Mouse (Mus musculus) forebrain, embryonic 16.5 days (tissue): ENCODE results near the gene Pex1. TPM values are rescaled to one million over a fixed set of nuclear protein-coding genes. Genes with fewer than 3 reads are reported as not detected.

Experiments used
- ATAC-seq: fragments of 200-750 bp; cut with Nextera tagmentation; 2 replicates; pipeline ENCODE4 v1.8.0; 2017; ENCODE audit warnings: mild to moderate bottlenecking, moderate library complexity
- H3K27ac ChIP-seq: fragments of 300-500 bp; sonication (generic); 2 replicates; pipeline ENCODE4 v1.5.1; 2014; ENCODE audit warnings: low read length, control low read depth
- H3K27me3 ChIP-seq: fragments of 300-500 bp; sonication (generic); replicated peaks from 2 replicates; pipeline ENCODE4 v1.6.1; 2014; ENCODE audit warnings: low read length; ENCODE audit not compliant: control insufficient read depth, insufficient read depth
- H3K36me3 ChIP-seq: fragments of 300-500 bp; sonication (generic); 2 replicates; pipeline ENCODE4 v1.6.1; 2014; ENCODE audit not compliant: control insufficient read depth, insufficient read depth
- H3K4me1 ChIP-seq: fragments of 300-500 bp; sonication (generic); replicated peaks from 2 replicates; pipeline ENCODE4 v1.6.1; 2014; ENCODE audit warnings: low read length; ENCODE audit not compliant: control insufficient read depth, insufficient read depth
- H3K4me2 ChIP-seq: fragments of 300-500 bp; sonication (generic); 2 replicates; pipeline ENCODE4 v1.6.1; 2014; ENCODE audit warnings: mild to moderate bottlenecking, low read length, control low read depth
- H3K4me3 ChIP-seq: fragments of 300-500 bp; sonication (generic); replicated peaks from 2 replicates; pipeline ENCODE4 v1.5.1; 2014; ENCODE audit warnings: mild to moderate bottlenecking, low read length, control low read depth
- H3K9ac ChIP-seq: fragments of 300-500 bp; sonication (generic); replicated peaks from 2 replicates; pipeline ENCODE4 v1.6.1; 2014; ENCODE audit warnings: low read depth, low read length, control low read depth
- H3K9me3 ChIP-seq: fragments of 300-500 bp; sonication (generic); 2 replicates; pipeline ENCODE4 v1.6.1; 2016; ENCODE audit warnings: low read length; ENCODE audit not compliant: control insufficient read depth
- WGBS: fragments of 180-500 bp; shearing (Covaris S2); extraction: QIAGEN DNeasy Blood & Tissue Kit; methylation state at CpG from one replicate; pipeline ENCODE4 v1.1.7; 2014; 5-methylcytosine and 5-hydroxymethylcytosine counted together
- polyA plus RNA-seq: library from polyadenylated mRNA; unstranded; fragments of >200 nt; fragmentation: Nextera tagmentation; extraction: Ambion mirVana; gene quantifications from 2 replicates; pipeline ENCODE4 v1.2.1, GENCODE M21; 2015

The Pex1 gene
- polyA plus RNA-seq, 1 experiment from 2014 or later, result 27.3 TPM

GRCm38 (mm10) chr5:3631512-3632271, 35.8 kb downstream of the Pex1 start:
- Histone ChIP-seq H3K9me3 (no peaks in the 10 kb centered on the region), H3K27ac (no peak overlapping the region), H3K36me3 (peaks cover 7% of the 10 kb centered on the region), H3K4me2 (no peak overlapping the region), H3K4me3 (no peak overlapping the region), H3K27me3 (no peaks in the 10 kb centered on the region), H3K4me1 (no peaks in the 10 kb centered on the region), H3K9ac (no peak overlapping the region)
- 62% methylated on average over 16 of the region's 16 CpGs for WGBS
- ATAC-seq, result no peak

- peaks cover 7% of the 10 kb centered on the region for H3K36me3 ChIP-seq
- H3K27ac ChIP-seq, result no peak overlapping the region
- no peaks in the 10 kb centered on the region for H3K27me3 ChIP-seq
- no peaks in the 10 kb centered on the region for H3K4me1 ChIP-seq
- 89% methylated on average over 5 of the region's 5 CpGs for WGBS
- H3K4me2 ChIP-seq, result no peak overlapping the region
- no peak overlapping the region for H3K9ac ChIP-seq
- H3K9me3 ChIP-seq, result no peaks in the 10 kb centered on the region
- ATAC-seq, result no peak
- H3K4me3 ChIP-seq, result no peak overlapping the region
Observed at GRCm38 (mm10) chr5:3632285-3632684, 36.4 kb downstream of the Pex1 start.

- H3K4me2 ChIP-seq, result no peak overlapping the region
- no peaks in the 10 kb centered on the region for H3K4me1 ChIP-seq
- WGBS, result 95% methylated on average over 13 of the region's 13 CpGs
- no peak overlapping the region for H3K9ac ChIP-seq
- no peaks in the 10 kb centered on the region for H3K9me3 ChIP-seq
- H3K27ac ChIP-seq, result no peak overlapping the region
- H3K27me3 ChIP-seq, result no peaks in the 10 kb centered on the region
- peaks cover 7% of the 10 kb centered on the region for H3K36me3 ChIP-seq
- no peak overlapping the region for H3K4me3 ChIP-seq
- no peak for ATAC-seq
Observed at GRCm38 (mm10) chr5:3633315-3633714, 37.4 kb downstream of the Pex1 start.

- Histone ChIP-seq H3K27me3 (no peaks in the 10 kb centered on the region), H3K4me3 (no peak overlapping the region), H3K4me1 (no peaks in the 10 kb centered on the region), H3K9me3 (no peaks in the 10 kb centered on the region), H3K36me3 (peaks cover 7% of the 10 kb centered on the region), H3K4me2 (no peak overlapping the region), H3K27ac (no peak overlapping the region), H3K9ac (no peak overlapping the region)
- no peak for ATAC-seq
- 70% methylated on average over 4 of the region's 4 CpGs for WGBS
Observed at GRCm38 (mm10) chr5:3633951-3634350, 38.1 kb downstream of the Pex1 start.

- WGBS, result 88% methylated on average over 8 of the region's 8 CpGs
- H3K9ac ChIP-seq, result no peak overlapping the region
Observed at GRCm38 (mm10) chr5:3635286-3635685, 39.4 kb downstream of the Pex1 start.

GRCm38 (mm10) chr5:3644621-3645020, 48.8 kb downstream of the Pex1 start:
- H3K27ac ChIP-seq, result no peak overlapping the region
- 96% methylated on average over 6 of the region's 6 CpGs for WGBS
- no peak for ATAC-seq

More at GRCm38 (mm10) chr5:3635286-3635685, 39.4 kb downstream of the Pex1 start:
- H3K9me3 ChIP-seq, result no peaks in the 10 kb centered on the region
- no peaks in the 10 kb centered on the region for H3K27me3 ChIP-seq
- no peak for ATAC-seq
- no peak overlapping the region for H3K4me3 ChIP-seq
- no peak overlapping the region for H3K4me2 ChIP-seq
- H3K4me1 ChIP-seq, result no peaks in the 10 kb centered on the region
- no peak overlapping the region for H3K27ac ChIP-seq
- peaks cover 7% of the 10 kb centered on the region for H3K36me3 ChIP-seq

GRCm38 (mm10) chr5:3645326-3645725, 49.5 kb downstream of the Pex1 start:
- H3K36me3 ChIP-seq, result peaks cover 8% of the 10 kb centered on the region; the same call in 1 of the 2 replicates
- H3K9me3 ChIP-seq, result no peaks in the 10 kb centered on the region
- H3K4me2 ChIP-seq, result no peak overlapping the region
- H3K27me3 ChIP-seq, result no peaks in the 10 kb centered on the region
- no peak overlapping the region for H3K27ac ChIP-seq
- no peak overlapping the region for H3K4me3 ChIP-seq
- WGBS, result 78% methylated on average over 6 of the region's 6 CpGs
- H3K4me1 ChIP-seq, result peaks cover 10% of the 10 kb centered on the region
- H3K9ac ChIP-seq, result no peak overlapping the region; the same call in 1 of the 2 replicates
- ATAC-seq, result no peak

More at GRCm38 (mm10) chr5:3644621-3645020, 48.8 kb downstream of the Pex1 start:
- Histone ChIP-seq H3K4me1 (peaks cover 10% of the 10 kb centered on the region), H3K4me3 (no peak overlapping the region), H3K9ac (no peak overlapping the region), H3K9me3 (no peaks in the 10 kb centered on the region), H3K36me3 (peaks cover 8% of the 10 kb centered on the region; the same call in 1 of the 2 replicates), H3K27me3 (no peaks in the 10 kb centered on the region), H3K4me2 (no peak overlapping the region)

GRCm38 (mm10) chr5:3646539-3646938, 50.7 kb downstream of the Pex1 start:
- 11% methylated on average over 6 of the region's 6 CpGs for WGBS
- peak overlapping the region; percentile 92 for H3K4me3 ChIP-seq
- H3K4me2 ChIP-seq, result peak overlapping the region; percentile 62
- peaks cover 4% of the 10 kb centered on the region; the same call in 1 of the 2 replicates for H3K36me3 ChIP-seq
- H3K27me3 ChIP-seq, result no peaks in the 10 kb centered on the region
- peak overlapping the region; percentile 46 for H3K9ac ChIP-seq
- H3K4me1 ChIP-seq, result peaks cover 10% of the 10 kb centered on the region
- no peak for ATAC-seq
- H3K27ac ChIP-seq, result no peak overlapping the region
- H3K9me3 ChIP-seq, result no peaks in the 10 kb centered on the region

GRCm38 (mm10) chr5:3646991-3647707, 51.3 kb downstream of the Pex1 start:
- H3K9ac ChIP-seq, result peak overlapping the region; percentile 90
- H3K4me1 ChIP-seq, result peaks cover 10% of the 10 kb centered on the region
- no peaks in the 10 kb centered on the region for H3K9me3 ChIP-seq
- peaks cover 4% of the 10 kb centered on the region; the same call in 1 of the 2 replicates for H3K36me3 ChIP-seq
- H3K27ac ChIP-seq, result peak overlapping the region; percentile 89
- no peaks in the 10 kb centered on the region for H3K27me3 ChIP-seq
- H3K4me2 ChIP-seq, result peak overlapping the region; percentile 62
- WGBS, result 0% methylated on average over 58 of the region's 60 CpGs
- ATAC-seq, result peak; percentile 80
- peak overlapping the region; percentile 92 for H3K4me3 ChIP-seq
